Mouse (Mus musculus): Measurements from ENCODE around the gene Wipi1. TPM values are rescaled to one million over a fixed set of nuclear protein-coding genes. Genes with fewer than 3 reads are reported as not detected.
A peak's percentile ranks its signal among the peaks of the same experiment; 100 is the strongest.

Gene Wipi1
- polyA plus RNA-seq, 1 experiment from 2014 or later = 21.3 TPM

DNA sequence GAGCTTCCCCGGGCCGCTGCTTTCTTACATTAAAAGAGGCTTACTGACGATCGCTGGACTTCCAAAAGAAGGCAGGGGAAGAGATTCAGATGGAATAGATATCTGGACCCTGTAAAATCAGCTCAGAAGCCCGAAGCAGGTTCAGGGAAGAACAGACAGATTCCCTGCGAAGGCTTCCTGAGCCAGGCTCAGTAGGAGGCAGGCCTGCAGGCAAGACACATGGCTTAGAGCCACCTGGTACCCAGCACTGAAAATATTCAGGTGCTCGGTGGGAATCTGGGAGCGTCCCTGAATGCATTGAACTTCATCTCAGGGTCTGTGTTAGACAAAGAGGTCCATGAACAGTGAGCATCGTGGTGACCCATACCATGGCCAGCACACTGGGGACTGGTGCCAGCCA, 31.8 kb downstream of the Wipi1 start:
- no peak for ATAC-seq (ENCODE audit: insufficient number of reproducible peaks, insufficient read depth, low FRiP score, low read depth)
- H3K36me3 ChIP-seq (ENCODE audit: control insufficient read depth, insufficient read depth, low read length) = peaks cover 15% of the 10 kb centered on the region; the same call in 1 of the 2 replicates
- WGBS = 90% methylated on average over 9 of the region's 9 CpGs

DNA sequence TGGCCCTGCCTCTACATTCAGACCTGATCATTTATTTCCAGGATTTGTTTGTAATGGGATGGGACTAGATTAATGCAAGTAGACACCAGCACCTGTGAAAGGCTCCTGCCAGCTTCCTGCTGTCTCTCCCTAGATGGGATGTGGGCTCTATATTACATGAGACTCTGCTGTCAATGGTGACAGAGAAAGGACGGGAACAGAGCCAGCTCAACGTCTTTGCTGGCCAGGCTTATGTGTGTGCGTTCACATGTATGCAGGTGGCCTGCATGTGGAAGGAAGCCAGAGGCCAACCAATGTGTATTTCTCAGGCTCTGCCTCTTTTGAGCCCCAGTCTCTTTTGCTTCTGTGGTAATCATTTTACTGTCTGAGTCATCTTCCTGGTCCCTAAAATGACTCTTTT, 33.2 kb downstream of the Wipi1 start:
- WGBS = 63% methylated on average over 3 of the region's 3 CpGs
- Histone ChIP-seq H3K4me3 (ENCODE audit: low read depth, low read length) (no peak overlapping the region), H3K9me3 (ENCODE audit: control insufficient read depth, low read depth, low read length) (no peaks in the 10 kb centered on the region), H3K4me2 (replicated peaks; ENCODE audit: low read depth, low read length) (no peak overlapping the region), H3K4me1 (ENCODE audit: control insufficient read depth, insufficient read depth, low read length) (0 out of 2 replicates have a peak, but pooled peaks cover 9% of the 10 kb centered on the region), H3K27me3 (ENCODE audit: control insufficient read depth, insufficient read depth, low read length) (no peaks in the 10 kb centered on the region), H3K36me3 (ENCODE audit: control insufficient read depth, insufficient read depth, low read length) (peaks cover 15% of the 10 kb centered on the region; the same call in 1 of the 2 replicates), H3K9ac (replicated peaks; ENCODE audit: low read depth, low read length) (no peak overlapping the region), H3K27ac (ENCODE audit: low read length) (no peak overlapping the region)
- ATAC-seq (ENCODE audit: insufficient number of reproducible peaks, insufficient read depth, low FRiP score, low read depth) = no peak

More for the DNA sequence above, 31.8 kb downstream of the Wipi1 start:
- Histone ChIP-seq H3K4me2 (replicated peaks; ENCODE audit: low read depth, low read length) (no peak overlapping the region), H3K9ac (replicated peaks; ENCODE audit: low read depth, low read length) (no peak overlapping the region), H3K27me3 (ENCODE audit: control insufficient read depth, insufficient read depth, low read length) (no peaks in the 10 kb centered on the region), H3K27ac (ENCODE audit: low read length) (no peak overlapping the region), H3K4me1 (ENCODE audit: control insufficient read depth, insufficient read depth, low read length) (0 out of 2 replicates have a peak, but pooled peaks cover 5% of the 10 kb centered on the region), H3K4me3 (ENCODE audit: low read depth, low read length) (no peak overlapping the region), H3K9me3 (ENCODE audit: control insufficient read depth, low read depth, low read length) (no peaks in the 10 kb centered on the region)

DNA sequence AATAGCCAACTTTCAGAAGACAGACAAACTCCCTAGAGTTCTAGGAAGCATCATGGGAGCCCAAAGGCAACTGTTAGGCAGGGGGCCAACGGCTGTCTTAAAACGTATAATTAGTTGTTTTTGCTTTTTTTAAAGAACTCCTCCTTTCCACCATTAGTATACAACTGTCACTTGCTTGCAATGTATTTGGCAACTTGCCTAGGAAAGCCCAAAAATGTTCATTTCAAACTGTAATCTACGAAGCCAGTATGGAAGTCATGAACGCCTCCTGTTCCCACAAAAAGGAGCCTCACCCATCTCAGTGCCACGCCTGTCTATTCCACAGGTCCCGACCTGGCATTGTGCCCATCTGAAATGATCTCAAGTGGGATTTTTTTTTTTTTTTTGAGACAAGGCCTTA, 35.9 kb downstream of the Wipi1 start:
- no peak overlapping the region for H3K27ac ChIP-seq (ENCODE audit: low read length)
- no peak overlapping the region for H3K4me3 ChIP-seq (ENCODE audit: low read depth, low read length)
- WGBS = 67% methylated on average over 6 of the region's 6 CpGs
- H3K4me1 ChIP-seq (ENCODE audit: control insufficient read depth, insufficient read depth, low read length) = 0 out of 2 replicates have a peak, but pooled peaks cover 9% of the 10 kb centered on the region
- peaks cover 8% of the 10 kb centered on the region; the same call in 1 of the 2 replicates for H3K36me3 ChIP-seq (ENCODE audit: control insufficient read depth, insufficient read depth, low read length)
- ATAC-seq (ENCODE audit: insufficient number of reproducible peaks, insufficient read depth, low FRiP score, low read depth) = no peak
- no peaks in the 10 kb centered on the region for H3K9me3 ChIP-seq (ENCODE audit: control insufficient read depth, low read depth, low read length)
- no peak overlapping the region for H3K9ac ChIP-seq (replicated peaks; ENCODE audit: low read depth, low read length)
- H3K27me3 ChIP-seq (ENCODE audit: control insufficient read depth, insufficient read depth, low read length) = no peaks in the 10 kb centered on the region
- H3K4me2 ChIP-seq (replicated peaks; ENCODE audit: low read depth, low read length) = no peak overlapping the region

DNA sequence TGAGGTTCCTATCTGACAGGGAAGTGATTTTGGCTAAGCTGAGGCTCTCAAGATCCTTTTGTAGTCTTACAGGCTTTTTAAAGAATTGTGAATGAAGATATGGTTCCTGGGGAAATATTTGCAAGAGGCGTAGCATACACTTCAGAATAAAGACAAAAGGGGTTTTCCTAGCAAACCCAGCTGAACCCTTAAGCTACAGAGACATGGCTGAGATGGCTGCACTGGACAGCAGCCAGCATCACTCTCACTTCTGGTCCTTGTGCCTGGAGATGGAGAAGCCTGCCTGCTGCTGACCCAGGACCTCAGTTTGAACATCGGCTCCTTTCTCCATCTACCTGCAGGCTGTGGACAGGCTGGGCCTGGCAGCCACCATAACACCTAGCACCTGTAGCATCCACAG, 37.2 kb downstream of the Wipi1 start:
- Histone ChIP-seq H3K36me3 (ENCODE audit: control insufficient read depth, insufficient read depth, low read length) (peaks cover 8% of the 10 kb centered on the region; the same call in 1 of the 2 replicates), H3K4me2 (replicated peaks; ENCODE audit: low read depth, low read length) (no peak overlapping the region), H3K27me3 (ENCODE audit: control insufficient read depth, insufficient read depth, low read length) (no peaks in the 10 kb centered on the region), H3K27ac (ENCODE audit: low read length) (peak overlapping the region; percentile 58; the same call in 1 of the 2 replicates), H3K9ac (replicated peaks; ENCODE audit: low read depth, low read length) (no peak overlapping the region), H3K4me3 (ENCODE audit: low read depth, low read length) (no peak overlapping the region), H3K9me3 (ENCODE audit: control insufficient read depth, low read depth, low read length) (no peaks in the 10 kb centered on the region), H3K4me1 (ENCODE audit: control insufficient read depth, insufficient read depth, low read length) (0 out of 2 replicates have a peak, but pooled peaks cover 9% of the 10 kb centered on the region)
- WGBS = 70% methylated on average over 2 of the region's 2 CpGs
- no peak for ATAC-seq (ENCODE audit: insufficient number of reproducible peaks, insufficient read depth, low FRiP score, low read depth)

DNA sequence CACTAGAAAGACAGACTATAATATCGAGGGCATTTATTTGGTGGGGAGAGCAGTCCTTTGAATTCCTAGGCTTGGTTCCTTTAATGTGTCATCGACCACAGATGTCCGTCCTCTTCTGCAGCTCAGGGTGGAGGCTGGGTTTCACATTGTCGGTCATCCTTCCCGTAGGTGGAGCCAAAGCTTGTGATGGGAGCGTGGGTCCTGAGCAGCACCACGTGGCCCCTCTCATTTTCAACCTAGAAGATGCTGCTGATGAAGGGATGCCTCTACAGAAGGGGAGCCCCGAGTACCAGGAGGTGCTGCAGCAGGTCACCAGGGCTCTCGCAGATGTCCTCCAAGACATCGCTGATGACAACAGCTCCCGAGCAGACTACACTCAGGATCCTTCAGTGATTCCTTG, 39.7 kb downstream of the Wipi1 start:
- Histone ChIP-seq H3K36me3 (ENCODE audit: control insufficient read depth, insufficient read depth, low read length) (no peaks in the 10 kb centered on the region), H3K27ac (ENCODE audit: low read length) (no peak overlapping the region), H3K4me3 (ENCODE audit: low read depth, low read length) (no peak overlapping the region), H3K4me1 (ENCODE audit: control insufficient read depth, insufficient read depth, low read length) (0 out of 2 replicates have a peak, but pooled peaks cover 9% of the 10 kb centered on the region), H3K9ac (replicated peaks; ENCODE audit: low read depth, low read length) (no peak overlapping the region), H3K27me3 (ENCODE audit: control insufficient read depth, insufficient read depth, low read length) (no peaks in the 10 kb centered on the region), H3K4me2 (replicated peaks; ENCODE audit: low read depth, low read length) (no peak overlapping the region), H3K9me3 (ENCODE audit: control insufficient read depth, low read depth, low read length) (no peaks in the 10 kb centered on the region)
- no peak for ATAC-seq (ENCODE audit: insufficient number of reproducible peaks, insufficient read depth, low FRiP score, low read depth)
- WGBS = 89% methylated on average over 11 of the region's 11 CpGs

DNA sequence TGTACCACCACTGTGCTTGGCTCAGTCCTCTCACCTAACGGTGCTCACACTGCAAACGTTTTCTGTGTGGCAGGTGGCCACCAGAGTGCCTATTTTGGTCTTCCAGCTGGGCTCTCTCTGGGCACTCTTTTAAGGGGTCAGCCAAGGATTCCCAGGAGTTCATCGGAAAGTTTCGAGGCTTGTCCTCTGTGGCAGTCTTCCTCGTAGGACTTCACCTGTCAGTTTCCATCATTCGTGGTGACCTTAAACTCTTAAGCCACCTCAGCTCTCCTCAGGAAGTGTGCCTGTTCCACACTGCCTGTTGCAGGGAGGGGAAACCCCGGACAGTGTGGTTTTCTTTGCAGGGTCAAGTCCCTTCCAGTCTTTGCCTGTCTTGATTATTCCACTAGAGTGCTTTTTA, 42.0 kb downstream of the Wipi1 start:
- Histone ChIP-seq H3K4me2 (replicated peaks; ENCODE audit: low read depth, low read length) (no peak overlapping the region), H3K4me3 (ENCODE audit: low read depth, low read length) (no peak overlapping the region), H3K27ac (ENCODE audit: low read length) (no peak overlapping the region), H3K9ac (replicated peaks; ENCODE audit: low read depth, low read length) (no peak overlapping the region), H3K9me3 (ENCODE audit: control insufficient read depth, low read depth, low read length) (no peaks in the 10 kb centered on the region), H3K36me3 (ENCODE audit: control insufficient read depth, insufficient read depth, low read length) (no peaks in the 10 kb centered on the region), H3K4me1 (ENCODE audit: control insufficient read depth, insufficient read depth, low read length) (0 out of 2 replicates have a peak, but pooled peaks cover 3% of the 10 kb centered on the region), H3K27me3 (ENCODE audit: control insufficient read depth, insufficient read depth, low read length) (no peaks in the 10 kb centered on the region)
- ATAC-seq (ENCODE audit: insufficient number of reproducible peaks, insufficient read depth, low FRiP score, low read depth) = no peak
- WGBS = 68% methylated on average over 7 of the region's 7 CpGs

DNA sequence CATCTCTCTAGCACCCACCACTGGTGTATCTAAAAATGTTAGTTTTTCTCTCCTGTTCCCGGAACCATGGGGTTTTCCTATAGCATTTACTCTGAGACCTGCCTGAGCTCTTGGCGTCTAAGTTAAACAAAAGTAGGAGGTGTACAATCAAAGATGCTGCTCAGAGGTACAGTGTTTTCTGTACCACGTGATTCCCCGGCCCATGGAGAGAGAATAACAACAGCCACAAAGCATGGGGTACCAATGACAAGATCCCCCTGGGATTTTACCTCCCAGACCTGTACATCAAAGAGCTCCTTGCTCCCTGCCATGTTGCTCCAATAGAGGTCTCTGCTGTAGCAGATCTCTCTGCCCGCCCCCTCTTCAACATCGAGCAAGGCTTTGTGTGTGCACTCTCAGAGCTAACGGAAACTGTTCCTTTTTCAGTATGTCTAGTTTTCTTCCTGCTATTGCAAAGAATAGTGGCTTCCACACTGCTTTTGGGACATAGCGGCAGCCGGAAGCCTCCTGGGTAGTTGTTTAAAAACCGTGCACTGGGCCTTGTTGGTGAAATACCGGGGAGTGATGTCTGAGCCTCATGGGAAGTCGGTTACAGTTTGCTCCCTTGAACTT, 42.7 kb downstream of the Wipi1 start:
- no peaks in the 10 kb centered on the region for H3K4me1 ChIP-seq (ENCODE audit: control insufficient read depth, insufficient read depth, low read length)
- no peak overlapping the region for H3K4me2 ChIP-seq (replicated peaks; ENCODE audit: low read depth, low read length)
- H3K9ac ChIP-seq (replicated peaks; ENCODE audit: low read depth, low read length) = no peak overlapping the region
- H3K4me3 ChIP-seq (ENCODE audit: low read depth, low read length) = no peak overlapping the region
- H3K9me3 ChIP-seq (ENCODE audit: control insufficient read depth, low read depth, low read length) = no peaks in the 10 kb centered on the region
- 76% methylated on average over 12 of the region's 12 CpGs for WGBS
- no peaks in the 10 kb centered on the region for H3K27me3 ChIP-seq (ENCODE audit: control insufficient read depth, insufficient read depth, low read length)
- H3K27ac ChIP-seq (ENCODE audit: low read length) = no peak overlapping the region
- H3K36me3 ChIP-seq (ENCODE audit: control insufficient read depth, insufficient read depth, low read length) = no peaks in the 10 kb centered on the region
- ATAC-seq (ENCODE audit: insufficient number of reproducible peaks, insufficient read depth, low FRiP score, low read depth) = no peak

DNA sequence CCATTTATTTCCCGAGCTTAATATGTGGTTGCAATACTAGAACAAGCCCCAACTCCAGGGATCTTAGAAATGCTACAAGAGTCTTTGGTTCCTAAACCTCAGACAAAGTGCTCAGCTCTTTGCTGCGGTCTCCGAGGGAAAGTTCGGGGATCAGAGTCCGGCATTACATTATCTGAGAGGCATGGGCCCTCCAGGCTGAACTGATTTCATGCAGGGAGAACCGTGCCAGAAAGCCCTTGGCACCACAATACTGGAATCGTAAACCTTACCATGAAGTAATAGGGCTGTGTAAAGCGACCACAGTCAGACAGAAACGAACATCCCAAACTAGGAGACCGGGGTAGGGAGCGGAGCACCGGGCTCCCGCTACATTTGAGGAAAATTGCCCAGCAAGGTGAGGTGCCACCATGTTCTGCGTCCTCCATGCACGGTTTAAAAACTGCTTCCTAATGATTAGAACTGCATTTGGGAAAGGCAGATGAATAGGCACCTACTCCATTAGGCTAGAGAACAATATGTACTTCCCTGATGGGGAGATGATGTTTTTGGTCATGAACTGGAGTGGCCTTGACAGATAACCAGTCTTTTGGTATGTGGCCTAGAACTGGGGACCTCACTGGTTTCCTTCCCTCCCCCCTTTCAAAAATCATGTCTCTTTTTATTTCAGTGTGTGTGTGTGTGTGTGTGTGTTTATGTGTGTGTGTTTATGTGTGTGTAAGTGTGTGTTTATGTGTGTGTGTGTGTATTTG, 47.1 kb downstream of the Wipi1 start:
- Histone ChIP-seq H3K4me2 (replicated peaks; ENCODE audit: low read depth, low read length) (no peak overlapping the region), H3K9me3 (ENCODE audit: control insufficient read depth, low read depth, low read length) (no peaks in the 10 kb centered on the region), H3K4me1 (ENCODE audit: control insufficient read depth, insufficient read depth, low read length) (no peaks in the 10 kb centered on the region), H3K27ac (ENCODE audit: low read length) (no peak overlapping the region), H3K36me3 (ENCODE audit: control insufficient read depth, insufficient read depth, low read length) (no peaks in the 10 kb centered on the region), H3K27me3 (ENCODE audit: control insufficient read depth, insufficient read depth, low read length) (no peaks in the 10 kb centered on the region), H3K9ac (replicated peaks; ENCODE audit: low read depth, low read length) (no peak overlapping the region), H3K4me3 (ENCODE audit: low read depth, low read length) (no peak overlapping the region)
- no peak for ATAC-seq (ENCODE audit: insufficient number of reproducible peaks, insufficient read depth, low FRiP score, low read depth)
- WGBS = 87% methylated on average over 15 of the region's 15 CpGs
